Mouse (Mus musculus) bone marrow, adult 2 months (tissue): ENCODE data around the gene Wdr11.
A peak's percentile ranks its signal among the peaks of the same experiment; 100 is the strongest.

Experiments used
- CTCF ChIP-seq: fragments of 200-500 bp; IDR thresholded peaks from 2 replicates; pipeline ENCODE4 v1.5.1; 2011; ENCODE audit warnings: low read length, control low read depth; ENCODE audit not compliant: control insufficient read depth, insufficient read depth
- POLR2A ChIP-seq: fragments of 200-500 bp; IDR thresholded peaks from 2 replicates; pipeline ENCODE4 v1.6.1; 2011; ENCODE audit warnings: low read depth, mild to moderate bottlenecking, control low read depth, low read length, borderline replicate concordance; ENCODE audit not compliant: control insufficient read depth

GRCm38 (mm10) chr7:129648938-129649337, 57.3 kb downstream of the Wdr11 start:
- no peak for TF ChIP-seq POLR2A
- TF ChIP-seq CTCF: peak; percentile 87
